Mouse (Mus musculus) inflammation-experienced regulatory T-cells, adult 16 weeks (primary cell): Measurements from ENCODE around the gene Tmem151a. TPM values are rescaled to one million over a fixed set of nuclear protein-coding genes. Genes with fewer than 3 reads are reported as not detected.

Experiments used
- polyA plus RNA-seq: library from polyadenylated mRNA; unstranded; fragments of 100-300 nt; shearing (Covaris generic); gene quantifications from one replicate; pipeline ENCODE4 v1.2.1, GENCODE M21; 2017

Tmem151a gene
- polyA plus RNA-seq = not detected

GRCm38 (mm10) chr19:5085145-5085863 lies at the start of gene Tmem151a:
Tmem151a (minus strand) TSS chr19:5085531.

GRCm38 (mm10) chr19:5118384-5118698 lies 33.0 kb upstream of the Tmem151a start, which contains the start of gene Klc2:
Klc2 (minus strand) TSS chr19:5118560.

GRCm38 (mm10) chr19:5106731-5107191 lies 21.4 kb upstream of the Tmem151a start, which contains the start of gene Rab1b:
Rab1b (minus strand) TSS chr19:5107072.

GRCm38 (mm10) chr19:5098363-5099143 lies 13.2 kb upstream of the Tmem151a start, which contains the start of gene Cnih2:
Cnih2 (minus strand) TSS chr19:5098521.

GRCm38 (mm10) chr19:5087884-5088728 lies 2.8 kb upstream of the Tmem151a start, which contains the start of gene Yif1a:
Yif1a (plus strand) TSS chr19:5088538.

GRCm38 (mm10) chr19:5067867-5068569 lies 17.3 kb downstream of the Tmem151a start, which contains the start of gene Cd248:
Cd248 (plus strand) TSS chr19:5068078.

GRCm38 (mm10) chr19:5050047-5050905 lies 35.1 kb downstream of the Tmem151a start, which contains the start of gene Rin1:
Rin1 (plus strand) TSS chr19:5050481.

GRCm38 (mm10) chr19:5040862-5041523 lies 44.3 kb downstream of the Tmem151a start, which contains the start of gene Brms1:
Brms1 (plus strand) TSS chr19:5041354.

GRCm38 (mm10) chr19:5038709-5039156 lies 46.6 kb downstream of the Tmem151a start, which contains the start of the genes B4gat1 and AC124502.3:
B4gat1 (plus strand) TSS chr19:5038826.
AC124502.3 (plus strand) TSS chr19:5038891.

GRCm38 (mm10) chr19:5023621-5024479 lies 61.5 kb downstream of the Tmem151a start, which contains the start of gene Slc29a2:
Slc29a2 (plus strand) TSS chr19:5023860.

Other genes starting within 250 kb of the Tmem151a start
- gene Ccs, start 246.2 kb downstream of the Tmem151a start, polyA plus RNA-seq = 157 TPM
- gene Ccdc87, start 246.2 kb downstream of the Tmem151a start, polyA plus RNA-seq = not detected
- gene Ctsf, start 230.4 kb downstream of the Tmem151a start, polyA plus RNA-seq = 15.1 TPM
- gene Actn3, start 207.6 kb downstream of the Tmem151a start, polyA plus RNA-seq = 0.21 TPM
- gene Zdhhc24, start 206.9 kb downstream of the Tmem151a start, polyA plus RNA-seq = 10.3 TPM
- 1.4 TPM for gene Bbs1, start 178.9 kb downstream of the Tmem151a start, polyA plus RNA-seq
- gene Dpp3, start 157.2 kb downstream of the Tmem151a start, polyA plus RNA-seq = 131 TPM
- 1.4 TPM for gene Peli3, start 142.4 kb downstream of the Tmem151a start, polyA plus RNA-seq
- 69.8 TPM for gene Mrpl11, start 123.4 kb downstream of the Tmem151a start, polyA plus RNA-seq
- gene Npas4, start 95.2 kb downstream of the Tmem151a start, polyA plus RNA-seq = 1.7 TPM
- gene Slc29a2, start 61.7 kb downstream of the Tmem151a start, polyA plus RNA-seq = 2.2 TPM
- 26.1 TPM for gene B4gat1, start 46.7 kb downstream of the Tmem151a start, polyA plus RNA-seq
- gene AC124502.3, start 46.6 kb downstream of the Tmem151a start, polyA plus RNA-seq = 1.5 TPM
- gene Brms1, start 44.2 kb downstream of the Tmem151a start, polyA plus RNA-seq = 107 TPM
- gene Rin1, start 35.0 kb downstream of the Tmem151a start, polyA plus RNA-seq = 0.17 TPM
- gene Cd248, start 17.5 kb downstream of the Tmem151a start, polyA plus RNA-seq = not detected
- 68.9 TPM for gene Yif1a, start 3.0 kb upstream of the Tmem151a start, polyA plus RNA-seq
- 1.4 TPM for gene Cnih2, start 13.0 kb upstream of the Tmem151a start, polyA plus RNA-seq
- 256 TPM for gene Rab1b, start 21.5 kb upstream of the Tmem151a start, polyA plus RNA-seq
- gene Klc2, start 33.0 kb upstream of the Tmem151a start, polyA plus RNA-seq = 3.6 TPM
- gene Pacs1, start 187.6 kb upstream of the Tmem151a start, polyA plus RNA-seq = 26.5 TPM
- 444 TPM for gene Sf3b2, start 209.9 kb upstream of the Tmem151a start, polyA plus RNA-seq
- gene Gal3st3, start 212.8 kb upstream of the Tmem151a start, polyA plus RNA-seq = not detected